Mouse (Mus musculus): ENCODE data around the gene Ptprcap. TPM values are rescaled to one million over a fixed set of nuclear protein-coding genes. Genes with fewer than 3 reads are reported as not detected.

The Ptprcap gene
- polyA plus RNA-seq, 2 experiments = 7.0 to 7.8 TPM

GRCm38 (mm10) chr19:4191528-4192250 lies 38.3 kb downstream of the Ptprcap start, which contains the start of gene Ppp1ca:
TSS of gene Ppp1ca (plus strand) at chr19:4192065.
- H3K4me1 ChIP-seq (ENCODE audit: control insufficient read depth, insufficient read depth, low read length) = peaks cover 15% of the 10 kb centered on the region
- peaks cover 38% of the 10 kb centered on the region for H3K36me3 ChIP-seq (ENCODE audit: control insufficient read depth, insufficient read depth, low read length)
- no peaks in the 10 kb centered on the region for H3K9me3 ChIP-seq (ENCODE audit: control insufficient read depth, low read length)
- peak within 1 kb of the TSS; percentile 93 for H3K27ac ChIP-seq (replicated peaks; ENCODE audit: low read depth, low read length)
- H3K9ac ChIP-seq (ENCODE audit: low read depth, low read length, severe bottlenecking) = peak within 1 kb of the TSS; percentile 97
- ATAC-seq (ENCODE audit: low FRiP score, low read depth) (peak; percentile 91), DNase-seq (ENCODE audit: low spot score) (peak; percentile 94)
- peak within 1 kb of the TSS; percentile 87 for H3K4me2 ChIP-seq (replicated peaks; ENCODE audit: low read depth, low read length, severe bottlenecking)
- peak; percentile 96 for TF ChIP-seq POLR2A (IDR thresholded peaks at IDR 0.05; ENCODE audit: borderline replicate concordance, extremely low read depth, insufficient read depth, insufficient read length)
- H3K27me3 ChIP-seq (ENCODE audit: control insufficient read depth, insufficient read depth, low read length) = no peaks in the 10 kb centered on the region
- peak within 1 kb of the TSS; percentile 97 for H3K4me3 ChIP-seq (replicated peaks; ENCODE audit: low read length)
- 3% methylated on average over 35 of the region's 47 CpGs for WGBS

- Histone ChIP-seq H3K9ac (ENCODE audit: low read depth, low read length, severe bottlenecking) (peak overlapping the region; percentile 97), H3K4me1 (ENCODE audit: control insufficient read depth, insufficient read depth, low read length) (peaks cover 15% of the 10 kb centered on the region), H3K27me3 (ENCODE audit: control insufficient read depth, insufficient read depth, low read length) (no peaks in the 10 kb centered on the region), H3K4me2 (replicated peaks; ENCODE audit: low read depth, low read length, severe bottlenecking) (peak overlapping the region; percentile 87), H3K36me3 (ENCODE audit: control insufficient read depth, insufficient read depth, low read length) (peaks cover 45% of the 10 kb centered on the region), H3K9me3 (ENCODE audit: control insufficient read depth, low read length) (no peaks in the 10 kb centered on the region), H3K27ac (replicated peaks; ENCODE audit: low read depth, low read length) (peak overlapping the region; percentile 93), H3K4me3 (replicated peaks; ENCODE audit: low read length) (peak overlapping the region; percentile 97)
- TF ChIP-seq POLR2A (IDR thresholded peaks at IDR 0.05; ENCODE audit: borderline replicate concordance, extremely low read depth, insufficient read depth, insufficient read length) = no peak
- WGBS = under 1% methylated on average over 41 of the region's 52 CpGs
- DNase-seq (ENCODE audit: low spot score) (no peak), ATAC-seq (ENCODE audit: low FRiP score, low read depth) (no peak; the same call in 1 of the 2 replicates)
Observed at GRCm38 (mm10) chr19:4192251-4192985, 39.0 kb downstream of the Ptprcap start.

- WGBS = 61% methylated on average over 6 of the region's 6 CpGs
- H3K4me2 ChIP-seq (replicated peaks; ENCODE audit: low read depth, low read length, severe bottlenecking) = peak overlapping the region; percentile 87
- peak overlapping the region; percentile 97 for H3K9ac ChIP-seq (ENCODE audit: low read depth, low read length, severe bottlenecking)
- peaks cover 52% of the 10 kb centered on the region for H3K36me3 ChIP-seq (ENCODE audit: control insufficient read depth, insufficient read depth, low read length)
- H3K27me3 ChIP-seq (ENCODE audit: control insufficient read depth, insufficient read depth, low read length) = no peaks in the 10 kb centered on the region
- DNase-seq (ENCODE audit: low spot score) (no peak), ATAC-seq (ENCODE audit: low FRiP score, low read depth) (no peak)
- H3K4me1 ChIP-seq (ENCODE audit: control insufficient read depth, insufficient read depth, low read length) = peaks cover 15% of the 10 kb centered on the region
- H3K4me3 ChIP-seq (replicated peaks; ENCODE audit: low read length) = peak overlapping the region; percentile 97
- H3K27ac ChIP-seq (replicated peaks; ENCODE audit: low read depth, low read length) = no peak overlapping the region
- no peaks in the 10 kb centered on the region for H3K9me3 ChIP-seq (ENCODE audit: control insufficient read depth, low read length)
- no peak for TF ChIP-seq POLR2A (IDR thresholded peaks at IDR 0.05; ENCODE audit: borderline replicate concordance, extremely low read depth, insufficient read depth, insufficient read length)
Observed at GRCm38 (mm10) chr19:4193129-4193528, 39.7 kb downstream of the Ptprcap start.

GRCm38 (mm10) chr19:4194021-4194724 lies 40.8 kb downstream of the Ptprcap start:
- H3K4me3 ChIP-seq (replicated peaks; ENCODE audit: low read length) = no peak overlapping the region
- WGBS = 82% methylated on average over 8 of the region's 8 CpGs
- H3K27ac ChIP-seq (replicated peaks; ENCODE audit: low read depth, low read length) = no peak overlapping the region
- no peaks in the 10 kb centered on the region for H3K27me3 ChIP-seq (ENCODE audit: control insufficient read depth, insufficient read depth, low read length)
- no peak overlapping the region for H3K9ac ChIP-seq (ENCODE audit: low read depth, low read length, severe bottlenecking)
- H3K36me3 ChIP-seq (ENCODE audit: control insufficient read depth, insufficient read depth, low read length) = peaks cover 62% of the 10 kb centered on the region
- ATAC-seq (ENCODE audit: low FRiP score, low read depth) (no peak), DNase-seq (ENCODE audit: low spot score) (no peak)
- no peak overlapping the region for H3K4me2 ChIP-seq (replicated peaks; ENCODE audit: low read depth, low read length, severe bottlenecking)
- H3K4me1 ChIP-seq (ENCODE audit: control insufficient read depth, insufficient read depth, low read length) = peaks cover 15% of the 10 kb centered on the region
- no peak for TF ChIP-seq POLR2A (IDR thresholded peaks at IDR 0.05; ENCODE audit: borderline replicate concordance, extremely low read depth, insufficient read depth, insufficient read length)
- H3K9me3 ChIP-seq (ENCODE audit: control insufficient read depth, low read length) = no peaks in the 10 kb centered on the region

Measured in limb, embryonic 14.5 days (tissue).